Mouse (Mus musculus): Measurements from ENCODE around the gene Gng4. TPM values are rescaled to one million over a fixed set of nuclear protein-coding genes. Genes with fewer than 3 reads are reported as not detected.

Gng4 gene
- total RNA-seq, 2 experiments from 2014 or later, result 0.49 to 0.89 TPM

Other genes with a start within 250 kb of the Gng4 start
- 10 to 100 TPM in 1 of 2 experiments, 1 to 10 TPM in 1; 8.3 to 12.0 TPM for gene Lyst, start 193.7 kb upstream of the Gng4 start, total RNA-seq (2021)
- 10 to 100 TPM; 24.5 to 25.2 TPM for gene B3galnt2, start 170.4 kb downstream of the Gng4 start, total RNA-seq (2021)

Data from heart, postnatal 25 days (tissue).